Mouse (Mus musculus): ENCODE measurements around the gene Greb1.

DNA sequence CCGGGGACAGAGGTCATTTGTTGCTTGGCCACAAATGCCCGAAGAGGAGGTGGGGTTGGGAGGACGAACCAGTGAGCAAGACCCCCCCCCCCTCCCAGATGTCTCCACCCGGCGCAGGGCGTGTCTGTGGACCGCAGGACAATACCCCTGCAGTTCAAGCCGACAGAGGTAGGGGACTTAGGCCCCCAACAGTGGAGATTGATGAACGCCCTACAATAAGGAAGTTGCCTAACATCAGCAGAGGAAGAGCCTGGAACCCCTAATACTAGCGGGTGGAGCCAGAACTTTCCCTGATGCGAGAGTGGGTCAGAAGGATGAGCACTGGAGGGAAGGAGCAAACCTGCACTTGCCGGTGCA is 251 bp upstream of the Greb1 start:
- TF ChIP-seq POLR2A (IDR thresholded peaks at IDR 0.05; ENCODE audit: low read depth, low read length) (no peak), CTCF (conservative IDR thresholded peaks at IDR 0.05; ENCODE audit: insufficient read depth, insufficient read length, low read depth, low read length) (no peak)

Measured in kidney, adult 2 months (tissue).